Mouse (Mus musculus): ENCODE data around the gene Rpl36a. TPM values are rescaled to one million over a fixed set of nuclear protein-coding genes. Genes with fewer than 3 reads are reported as not detected.
A peak's percentile ranks its signal among the peaks of the same experiment; 100 is the strongest.

Gene Rpl36a
- total RNA-seq, 2 experiments from 2014 or later = 122 to 137 TPM

DNA sequence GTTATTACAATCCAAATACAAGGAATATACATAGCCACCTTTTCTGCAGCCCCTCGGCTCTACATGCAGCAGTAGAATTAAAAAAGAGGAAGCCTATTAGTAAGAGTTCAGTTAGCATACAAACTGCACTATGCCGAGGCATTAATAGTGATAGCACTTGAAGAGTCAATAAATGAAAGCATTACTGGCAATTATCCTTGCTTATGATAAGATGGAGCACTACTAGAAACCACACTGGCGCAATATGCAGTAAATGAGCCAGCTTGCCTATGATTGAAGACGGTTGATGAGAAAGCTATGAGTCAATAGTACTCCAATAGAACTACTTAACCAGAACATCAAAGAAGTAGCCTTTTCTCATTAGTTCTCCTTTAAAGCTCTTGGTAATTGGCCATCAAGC lies 7.6 kb upstream of the Rpl36a start:
- Histone ChIP-seq H3K4me3 (no peak overlapping the region), H3K27ac (no peak overlapping the region)
- no peak for DNase-seq (ENCODE audit: low spot score in 2 of 2)
- TF ChIP-seq CTCF (conservative IDR thresholded peaks at IDR 0.05) = no peak

DNA sequence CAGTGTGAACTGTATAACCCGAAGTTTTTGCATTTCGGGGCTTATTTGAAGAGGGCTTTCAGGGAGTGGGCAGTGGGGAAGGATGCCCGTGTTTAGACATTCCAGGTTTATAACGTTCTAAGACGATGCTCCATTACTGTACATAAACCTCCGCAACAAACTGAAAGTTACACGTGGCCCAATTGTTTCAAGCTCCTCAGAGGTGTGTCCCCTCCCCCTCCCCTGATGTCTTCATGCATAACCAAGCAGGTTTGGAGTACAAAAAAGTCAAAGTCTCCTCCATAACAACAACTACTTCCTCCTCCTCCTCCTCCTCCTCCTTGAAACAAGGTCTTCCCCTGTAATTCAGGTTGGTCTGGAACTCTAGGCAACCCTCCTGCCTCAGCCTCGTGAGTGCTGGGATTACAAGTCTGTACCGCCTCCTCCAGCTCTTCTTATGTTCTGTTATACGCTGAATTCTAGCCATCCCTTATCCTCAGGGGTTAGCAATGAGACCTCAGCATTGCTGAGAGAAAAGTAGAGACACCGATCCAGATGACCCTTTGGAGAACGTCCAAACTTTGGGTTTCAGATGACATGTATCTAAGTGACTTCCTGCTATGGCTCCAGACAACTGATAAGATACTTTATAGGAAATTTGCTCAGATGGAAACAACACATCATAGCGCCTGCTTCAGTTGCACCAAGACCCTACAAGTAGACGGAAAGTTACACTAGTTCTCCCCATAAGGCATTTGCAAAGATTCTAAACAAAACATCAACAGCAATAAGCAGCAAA lies 4.7 kb upstream of the Rpl36a start:
- Histone ChIP-seq H3K4me3 (no peak overlapping the region), H3K27ac (no peak overlapping the region)
- no peak for DNase-seq (ENCODE audit: low spot score in 2 of 2)
- TF ChIP-seq CTCF (conservative IDR thresholded peaks at IDR 0.05) = no peak

DNA sequence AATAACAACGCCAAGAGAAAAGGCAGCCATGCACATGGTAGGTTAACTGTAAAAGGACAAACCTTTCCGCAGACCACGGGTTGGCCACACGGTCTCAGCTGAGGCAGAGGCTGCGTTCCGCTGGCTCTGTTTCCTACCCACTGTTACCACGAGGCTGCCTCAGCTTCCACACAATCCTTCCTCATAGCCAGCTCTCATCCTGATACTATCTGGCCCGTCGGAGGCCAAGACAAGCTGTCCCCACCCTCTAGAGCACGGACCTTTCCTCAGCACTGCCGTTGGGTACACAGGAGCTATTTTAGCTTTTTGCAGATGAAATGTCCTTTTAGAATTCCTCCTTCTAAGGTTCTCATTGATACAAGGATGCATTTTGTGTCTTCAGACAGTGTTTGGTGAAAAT lies 3.2 kb upstream of the Rpl36a start:
- DNase-seq (ENCODE audit: low spot score in 2 of 2) = no peak
- no peak for TF ChIP-seq CTCF (conservative IDR thresholded peaks at IDR 0.05)
- Histone ChIP-seq H3K27ac (no peak overlapping the region), H3K4me3 (no peak overlapping the region)

DNA sequence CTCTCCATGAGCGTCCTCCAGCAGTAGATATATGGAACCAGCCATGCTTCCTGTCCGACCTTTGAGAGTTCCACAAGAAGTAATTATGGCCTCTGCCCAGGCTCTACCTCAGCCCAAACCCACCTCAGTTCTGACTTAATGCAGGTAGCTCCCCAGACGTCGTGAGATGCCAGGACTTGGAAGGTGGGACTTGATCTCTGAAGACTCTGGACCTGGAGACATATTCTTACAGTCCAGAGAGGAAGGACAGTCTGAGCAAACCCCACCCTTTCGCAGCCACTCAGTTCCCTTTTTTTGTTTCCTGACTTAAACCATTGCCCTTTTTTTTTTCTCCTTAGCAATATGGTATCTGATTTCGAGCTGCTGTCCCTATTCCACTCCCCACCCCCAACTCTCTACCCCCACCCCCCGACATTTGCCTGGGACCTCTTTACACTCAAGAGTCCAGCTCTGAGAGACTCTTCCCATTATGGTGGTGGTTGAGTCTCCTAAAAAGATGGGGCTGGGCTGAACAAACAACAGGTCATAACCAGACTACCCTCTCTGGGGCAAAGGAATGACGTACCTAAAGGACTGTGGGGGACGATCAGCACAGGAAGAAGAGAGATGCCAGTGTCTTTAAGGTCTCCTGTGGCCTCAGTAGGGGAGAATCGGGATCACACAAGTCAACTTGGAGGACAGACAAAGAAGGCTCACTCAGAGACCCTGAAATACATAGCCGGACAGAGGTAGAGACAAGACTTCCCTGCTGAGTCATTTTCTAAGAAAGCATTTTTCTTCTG lies 2.4 kb upstream of the Rpl36a start, which contains the start of gene Btk:
Gene Btk, minus strand, starts transcription at position 683 of the 782 bp plus-strand sequence.
- no peak for DNase-seq (ENCODE audit: low spot score in 2 of 2)
- H3K4me3 ChIP-seq = no peak within 1 kb of the TSS
- H3K27ac ChIP-seq = no peak within 1 kb of the TSS
- no peak for TF ChIP-seq CTCF (conservative IDR thresholded peaks at IDR 0.05)

DNA sequence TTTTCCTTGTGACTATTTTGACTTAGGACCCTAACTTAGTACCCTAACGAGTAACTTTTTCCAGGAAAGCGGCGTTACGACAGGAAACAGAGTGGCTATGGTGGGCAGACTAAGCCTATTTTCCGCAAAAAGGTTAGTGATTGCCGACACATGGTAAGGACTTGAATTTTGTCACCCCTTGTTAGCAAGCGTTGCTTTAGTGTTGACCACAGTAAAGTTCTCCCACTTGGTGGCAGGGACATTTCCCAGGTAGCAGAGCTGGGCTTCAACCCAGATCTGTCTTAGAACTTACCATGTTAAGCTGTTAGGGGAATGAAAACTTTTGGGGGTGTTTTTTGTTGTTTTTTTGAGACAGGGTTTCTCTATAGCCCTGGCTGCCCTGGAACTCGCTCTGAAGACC lies 993 bp downstream of the Rpl36a start:
- DNase-seq (ENCODE audit: low spot score in 2 of 2) = no peak
- H3K4me3 ChIP-seq = peak overlapping the region; percentile 60
- no peak for TF ChIP-seq CTCF (conservative IDR thresholded peaks at IDR 0.05)
- peak overlapping the region; percentile 85; the same call in 1 of the 2 replicates for H3K27ac ChIP-seq

DNA sequence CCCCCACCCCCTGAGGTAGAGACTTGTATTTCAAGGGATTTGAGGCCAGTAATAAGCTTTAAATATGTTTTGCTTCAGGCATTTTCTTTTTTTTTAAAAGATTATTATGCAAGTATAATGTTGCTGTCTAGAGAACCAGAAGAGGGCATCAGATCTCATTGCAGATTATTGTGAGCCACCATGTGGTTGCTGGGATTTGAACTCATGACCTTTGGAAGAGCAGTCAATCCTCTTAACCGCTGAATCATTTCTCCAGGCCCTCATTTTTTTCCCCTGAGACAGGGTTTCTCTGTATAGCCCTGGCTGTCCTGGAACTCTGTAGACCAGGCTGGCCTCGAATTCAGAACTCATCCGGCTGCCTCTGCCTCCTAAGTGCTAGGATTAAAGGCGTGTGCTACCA lies 2.8 kb downstream of the Rpl36a start:
- Histone ChIP-seq H3K27ac (no peak overlapping the region), H3K4me3 (no peak overlapping the region)
- no peak for TF ChIP-seq CTCF (conservative IDR thresholded peaks at IDR 0.05)

DNA sequence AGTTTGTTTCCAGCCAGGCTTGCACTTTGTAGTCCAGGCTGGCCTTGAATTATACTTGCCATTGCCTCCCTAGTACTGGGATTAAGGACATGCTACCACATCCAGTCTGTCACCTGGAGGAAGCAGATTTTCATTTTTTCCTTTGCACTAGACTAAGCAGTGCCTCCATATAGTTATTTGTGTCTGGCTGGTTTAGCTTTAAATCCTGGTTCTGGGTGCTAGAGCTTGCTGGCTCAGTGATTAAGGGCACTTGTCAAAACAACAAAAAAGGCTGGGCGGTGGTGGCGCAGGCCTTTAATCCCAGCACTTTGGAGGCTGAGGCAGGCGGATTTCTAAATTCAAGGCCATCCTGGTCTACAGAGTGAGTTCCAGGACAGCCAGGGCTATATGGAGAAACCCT lies 3.5 kb downstream of the Rpl36a start:
- Histone ChIP-seq H3K4me3 (no peak overlapping the region), H3K27ac (no peak overlapping the region)
- TF ChIP-seq CTCF (conservative IDR thresholded peaks at IDR 0.05) = no peak
- DNase-seq (ENCODE audit: low spot score in 2 of 2) = no peak

More for the DNA sequence above, 2.8 kb downstream of the Rpl36a start:
- no peak for DNase-seq (ENCODE audit: low spot score in 2 of 2)

DNA sequence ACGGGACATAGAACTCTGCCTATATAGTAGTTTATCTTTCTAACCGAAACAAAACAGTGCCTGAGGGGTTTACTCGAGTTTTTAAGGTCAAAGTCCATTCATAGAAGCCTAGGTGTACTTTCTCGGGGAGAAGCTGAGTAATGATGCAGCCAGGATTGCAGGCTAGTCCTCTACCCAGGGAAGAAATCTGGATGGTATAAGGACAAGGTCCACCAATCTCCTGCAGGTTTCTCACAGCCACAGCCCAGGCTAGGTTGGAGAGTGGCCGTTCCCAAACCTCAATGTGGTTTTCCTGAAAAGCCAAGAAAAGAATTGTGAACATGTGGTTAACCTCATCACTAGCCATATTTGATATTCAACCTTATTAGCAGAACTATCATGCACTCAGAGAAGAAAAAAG lies 4.4 kb downstream of the Rpl36a start:
- no peak for TF ChIP-seq CTCF (conservative IDR thresholded peaks at IDR 0.05)
- Histone ChIP-seq H3K4me3 (no peak overlapping the region), H3K27ac (no peak overlapping the region)
- no peak for DNase-seq (ENCODE audit: low spot score in 2 of 2)

DNA sequence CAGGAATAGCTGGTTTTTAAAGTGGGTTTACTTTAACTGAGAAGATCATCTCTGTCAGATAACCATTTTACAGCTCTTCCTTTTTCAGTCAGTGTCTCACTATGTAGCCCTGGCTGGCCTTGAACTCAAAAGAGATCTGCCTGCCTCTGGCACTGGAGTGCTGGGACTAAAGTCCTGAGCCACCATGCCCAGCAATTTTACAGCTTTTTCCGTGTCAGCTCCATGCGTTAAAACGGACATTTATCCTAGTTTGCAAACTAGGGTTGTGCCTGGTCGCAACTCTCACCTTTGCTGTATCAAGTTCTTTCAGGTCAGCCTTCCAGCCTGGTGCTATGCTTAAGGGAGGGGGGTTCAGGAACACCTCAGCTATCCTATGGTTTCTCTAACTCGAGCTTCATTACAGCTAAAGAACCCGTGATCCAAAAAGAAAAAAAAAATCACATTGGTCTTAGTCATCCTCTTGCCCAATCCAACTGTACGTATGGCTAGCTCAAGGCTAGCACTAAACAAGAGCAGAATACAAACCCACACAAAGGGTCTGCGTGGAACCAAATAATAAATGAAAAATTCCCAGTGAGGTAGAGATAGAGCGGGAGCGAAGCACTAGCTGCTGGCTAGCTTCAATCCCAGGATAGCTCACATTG lies 14.6 kb downstream of the Rpl36a start:
- DNase-seq (ENCODE audit: low spot score in 2 of 2) = no peak
- Histone ChIP-seq H3K27ac (peak overlapping the region; percentile 79), H3K4me3 (peak overlapping the region; percentile 67)
- TF ChIP-seq CTCF (conservative IDR thresholded peaks at IDR 0.05) = no peak

DNA sequence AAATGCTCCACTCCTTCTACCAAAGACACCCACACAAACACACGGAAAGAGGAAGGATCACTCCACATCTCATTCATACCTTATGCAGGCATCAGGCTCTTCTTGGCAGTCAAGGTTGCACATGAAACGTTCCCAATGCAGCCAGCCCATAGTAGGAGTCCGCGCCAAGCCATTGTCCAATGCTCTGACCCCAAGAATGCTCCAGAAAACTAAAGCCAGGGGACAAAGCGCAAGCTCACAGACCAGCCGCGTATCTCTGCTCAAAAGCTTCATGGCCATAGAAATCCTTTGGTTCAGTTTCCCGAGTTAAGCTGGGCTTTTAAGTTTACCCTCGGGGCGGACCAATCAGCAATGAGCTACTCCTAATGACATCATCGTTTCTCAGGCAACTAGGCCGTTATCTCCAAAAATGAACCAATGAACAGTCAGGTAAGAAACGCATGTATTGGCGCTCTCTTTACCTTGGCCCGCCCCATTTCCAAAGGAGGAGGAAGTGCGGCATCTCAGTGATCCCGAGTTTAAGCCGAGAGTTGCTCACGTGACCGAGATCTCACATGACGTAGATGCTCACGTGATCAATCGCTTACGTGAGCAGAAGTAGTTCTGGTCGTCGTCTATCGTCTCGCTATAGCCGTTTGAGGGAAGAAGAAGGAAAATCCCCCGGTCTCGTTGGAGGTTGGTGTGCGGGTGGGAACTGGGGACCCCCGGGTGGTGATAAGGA lies 15.4 kb downstream of the Rpl36a start, which contains the start of the genes Gla and Hnrnph2:
Gene Gla, minus strand, starts transcription at position 467 of the 721 bp plus-strand sequence.
Gene Hnrnph2, plus strand, starts transcription at position 521 of the 721 bp plus-strand sequence.
- TF ChIP-seq CTCF (conservative IDR thresholded peaks at IDR 0.05) = no peak
- H3K4me3 ChIP-seq = peak within 1 kb of the TSS; percentile 67
- peak; percentile 84 to 90 for DNase-seq (ENCODE audit: low spot score in 2 of 2)
- H3K27ac ChIP-seq = peak within 1 kb of the TSS; percentile 96

DNA sequence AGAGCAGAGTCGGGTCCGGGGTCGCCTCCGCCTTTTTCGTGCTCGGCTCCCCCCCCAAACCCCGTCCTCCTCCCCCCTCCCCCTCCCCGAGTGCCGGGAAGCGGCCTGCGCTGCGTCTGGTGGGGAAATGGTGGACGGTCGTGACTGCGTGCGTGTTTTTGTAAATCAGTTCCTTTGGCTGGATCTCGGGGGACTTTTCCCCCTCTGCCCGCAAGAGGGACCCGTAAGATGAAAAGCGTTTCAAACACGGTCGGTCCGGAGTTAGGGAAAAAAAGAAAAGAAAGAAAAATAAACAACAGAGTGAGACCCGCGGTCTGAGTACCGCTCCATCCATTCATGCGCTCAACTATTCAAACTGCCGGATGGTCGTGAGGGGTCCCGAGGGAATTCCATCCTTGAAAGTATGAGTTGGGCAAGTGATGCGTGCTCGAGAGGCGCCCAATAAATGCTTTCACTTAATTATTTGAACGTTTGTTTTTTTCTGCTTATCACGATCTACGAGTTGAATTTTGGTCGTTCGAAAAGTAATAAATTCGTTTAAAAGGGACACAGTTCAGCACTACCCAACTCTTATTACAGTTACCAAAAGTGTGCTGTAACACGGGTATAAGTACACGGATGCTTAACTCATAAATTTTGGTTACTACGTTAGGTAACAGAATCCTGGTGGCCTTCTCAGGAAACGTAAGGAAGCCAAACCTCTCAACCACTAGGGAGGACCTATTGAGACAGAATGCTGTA lies 16.1 kb downstream of the Rpl36a start:
- Histone ChIP-seq H3K4me3 (peak overlapping the region; percentile 67), H3K27ac (peak overlapping the region; percentile 96)
- no peak; the same call in none of the 2 replicates for TF ChIP-seq CTCF (conservative IDR thresholded peaks at IDR 0.05)
- peak in 1 of 2 experiments; percentile 17 for DNase-seq (ENCODE audit: low spot score in 2 of 2)

DNA sequence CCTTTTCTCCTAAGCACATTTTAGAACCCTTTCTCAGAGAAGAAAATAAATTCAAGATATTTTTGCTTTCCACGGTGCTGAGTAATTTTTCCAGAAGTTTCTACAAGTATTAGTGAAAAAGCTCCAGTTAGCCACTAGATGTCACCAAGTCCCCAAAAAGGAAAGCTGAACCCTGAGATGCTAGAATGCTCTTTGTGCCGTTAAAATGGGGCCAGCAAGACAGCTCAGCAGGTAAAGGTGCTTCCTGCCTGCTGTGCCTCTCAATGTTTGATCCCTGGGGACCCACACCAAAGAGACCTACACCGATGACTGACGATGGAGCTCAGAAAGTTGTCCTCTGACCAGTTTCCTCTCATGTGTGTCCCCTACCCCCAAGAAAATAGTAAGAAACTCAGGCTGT lies 24.0 kb downstream of the Rpl36a start:
- peak; percentile 77 for TF ChIP-seq CTCF (conservative IDR thresholded peaks at IDR 0.05)
- DNase-seq (ENCODE audit: low spot score in 2 of 2) = no peak
- Histone ChIP-seq H3K4me3 (no peak overlapping the region), H3K27ac (no peak overlapping the region)
